Mouse (Mus musculus) heart, embryonic 11.5 days (tissue): ENCODE data around the gene Gm48551. TPM values are rescaled to one million over a fixed set of nuclear protein-coding genes. Genes with fewer than 3 reads are reported as not detected.

Source experiments
- ATAC-seq: fragments of 200-750 bp; cut with Nextera tagmentation; replicated peaks from 2 replicates; pipeline ENCODE4 v1.8.0; 2017; ENCODE audit warnings: moderate library complexity; ENCODE audit not compliant: insufficient number of reproducible peaks, low FRiP score, low TSS enrichment
- H3K27ac ChIP-seq: fragments of 300-500 bp; sonication (generic); 2 replicates; pipeline ENCODE4 v1.5.1; 2014; ENCODE audit warnings: mild to moderate bottlenecking, low read depth, low read length
- H3K27me3 ChIP-seq: fragments of 300-500 bp; sonication (generic); 2 replicates; pipeline ENCODE4 v1.6.1; 2014; ENCODE audit warnings: mild to moderate bottlenecking, low read length, mixed read lengths; ENCODE audit not compliant: control insufficient read depth, insufficient read depth
- H3K36me3 ChIP-seq: fragments of 300-500 bp; sonication (generic); 2 replicates; pipeline ENCODE4 v1.6.1; 2014; ENCODE audit warnings: mild to moderate bottlenecking, low read length, moderate library complexity, mixed read lengths; ENCODE audit not compliant: control insufficient read depth, insufficient read depth
- H3K4me1 ChIP-seq: fragments of 300-500 bp; sonication (generic); 2 replicates; pipeline ENCODE4 v1.6.1; 2014; ENCODE audit warnings: low read length; ENCODE audit not compliant: control insufficient read depth, insufficient read depth
- H3K4me2 ChIP-seq: fragments of 300-500 bp; sonication (generic); 2 replicates; pipeline ENCODE4 v1.6.1; 2014; ENCODE audit warnings: mild to moderate bottlenecking, moderate library complexity
- H3K4me3 ChIP-seq: fragments of 300-500 bp; sonication (generic); 2 replicates; pipeline ENCODE4 v1.5.1; 2014; ENCODE audit warnings: low read depth, low read length
- H3K9ac ChIP-seq: fragments of 300-500 bp; sonication (generic); 2 replicates; pipeline ENCODE4 v1.6.1; 2014; ENCODE audit warnings: mild to moderate bottlenecking, low read depth, low read length, moderate library complexity
- H3K9me3 ChIP-seq: fragments of 300-500 bp; sonication (generic); replicated peaks from 2 replicates; pipeline ENCODE4 v1.6.1; 2016; ENCODE audit warnings: low read length; ENCODE audit not compliant: control insufficient read depth
- WGBS: fragments of 180-500 bp; shearing (Covaris S2); extraction: QIAGEN DNeasy Blood & Tissue Kit; methylation state at CpG from one replicate; pipeline ENCODE4 v1.1.7; 2014; ENCODE audit not compliant: insufficient replicate concordance; 5-methylcytosine and 5-hydroxymethylcytosine counted together
- polyA plus RNA-seq: library from polyadenylated mRNA; unstranded; fragments of >200 nt; fragmentation: Nextera tagmentation; extraction: Ambion mirVana; gene quantifications from 2 replicates; pipeline ENCODE4 v1.2.1, GENCODE M21; 2014

Gene Gm48551
- polyA plus RNA-seq, 1 experiment from 2014 or later = 1.4 TPM

- peak overlapping the region; percentile 88 for H3K27ac ChIP-seq
- no peak overlapping the region for H3K4me3 ChIP-seq
- peaks cover 13% of the 10 kb centered on the region; the same call in 1 of the 2 replicates for H3K36me3 ChIP-seq
- H3K4me2 ChIP-seq = no peak overlapping the region
- no peaks in the 10 kb centered on the region for H3K9me3 ChIP-seq
- H3K27me3 ChIP-seq = peaks cover 21% of the 10 kb centered on the region
- ATAC-seq = no peak
- H3K4me1 ChIP-seq = peaks cover 59% of the 10 kb centered on the region
- WGBS = 60% methylated on average over 10 of the region's 10 CpGs
- H3K9ac ChIP-seq = no peak overlapping the region
These were observed 19.2 kb downstream of the Gm48551 start for GRCm38 (mm10) chr10:81403511-81403910.

- Histone ChIP-seq H3K9ac (no peak overlapping the region), H3K27ac (peak overlapping the region; percentile 29; the same call in 1 of the 2 replicates)
- 18% methylated on average over 9 of the region's 9 CpGs for whole genome bisulfite sequencing
These were observed 19.8 kb downstream of the Gm48551 start for GRCm38 (mm10) chr10:81404082-81404481.

GRCm38 (mm10) chr10:81404720-81405119 is 20.5 kb downstream of the Gm48551 start:
- H3K4me3 ChIP-seq = no peak overlapping the region
- H3K9ac ChIP-seq = no peak overlapping the region
- H3K27me3 ChIP-seq = peaks cover 21% of the 10 kb centered on the region
- H3K4me1 ChIP-seq = peaks cover 72% of the 10 kb centered on the region
- H3K9me3 ChIP-seq = no peaks in the 10 kb centered on the region
- 58% methylated on average over 18 of the region's 18 CpGs for WGBS
- H3K36me3 ChIP-seq = peaks cover 11% of the 10 kb centered on the region; the same call in 1 of the 2 replicates
- H3K27ac ChIP-seq = peak overlapping the region; percentile 29; the same call in 1 of the 2 replicates
- ATAC-seq = no peak
- H3K4me2 ChIP-seq = 0 out of 2 replicates have a peak overlapping the region, but pooled peaks have one; percentile 1

More at GRCm38 (mm10) chr10:81404082-81404481, 19.8 kb downstream of the Gm48551 start:
- peaks cover 65% of the 10 kb centered on the region for H3K4me1 ChIP-seq
- no peaks in the 10 kb centered on the region for H3K9me3 ChIP-seq
- H3K27me3 ChIP-seq = peaks cover 21% of the 10 kb centered on the region
- H3K4me3 ChIP-seq = no peak overlapping the region
- H3K4me2 ChIP-seq = no peak overlapping the region
- no peak for ATAC-seq
- H3K36me3 ChIP-seq = peaks cover 13% of the 10 kb centered on the region; the same call in 1 of the 2 replicates

GRCm38 (mm10) chr10:81405588-81406201 is 21.4 kb downstream of the Gm48551 start:
- Histone ChIP-seq H3K4me1 (peaks cover 81% of the 10 kb centered on the region), H3K9ac (no peak overlapping the region), H3K4me3 (peak overlapping the region; percentile 36; the same call in 1 of the 2 replicates), H3K4me2 (peak overlapping the region; percentile 41), H3K27ac (no peak overlapping the region), H3K27me3 (peaks cover 14% of the 10 kb centered on the region), H3K9me3 (no peaks in the 10 kb centered on the region), H3K36me3 (peaks cover 5% of the 10 kb centered on the region; the same call in 1 of the 2 replicates)
- no peak for ATAC-seq
- WGBS = 39% methylated on average over 13 of the region's 13 CpGs

- no peak for ATAC-seq
- Histone ChIP-seq H3K27ac (peak overlapping the region; percentile 36), H3K9me3 (no peaks in the 10 kb centered on the region), H3K27me3 (peaks cover 12% of the 10 kb centered on the region; the same call in 1 of the 2 replicates), H3K36me3 (peaks cover 5% of the 10 kb centered on the region; the same call in 1 of the 2 replicates), H3K4me3 (peak overlapping the region; percentile 36), H3K4me1 (peaks cover 81% of the 10 kb centered on the region), H3K9ac (peak overlapping the region; percentile 58), H3K4me2 (peak overlapping the region; percentile 41)
- WGBS = 18% methylated on average over 24 of the region's 24 CpGs
These were observed 22.5 kb downstream of the Gm48551 start for GRCm38 (mm10) chr10:81406504-81407440.

GRCm38 (mm10) chr10:81407539-81408423 is 23.5 kb downstream of the Gm48551 start:
- Histone ChIP-seq H3K9ac (peak overlapping the region; percentile 58), H3K27me3 (peaks cover 12% of the 10 kb centered on the region; the same call in 1 of the 2 replicates), H3K4me3 (peak overlapping the region; percentile 36), H3K36me3 (peaks cover 5% of the 10 kb centered on the region; the same call in 1 of the 2 replicates), H3K27ac (peak overlapping the region; percentile 72), H3K4me2 (peak overlapping the region; percentile 41), H3K4me1 (peaks cover 81% of the 10 kb centered on the region), H3K9me3 (no peaks in the 10 kb centered on the region)
- WGBS = 20% methylated on average over 31 of the region's 31 CpGs
- ATAC-seq = 0 out of 2 replicates have a peak, but pooled peaks have one; percentile 13

GRCm38 (mm10) chr10:81408424-81408729 is 24.1 kb downstream of the Gm48551 start:
- no peaks in the 10 kb centered on the region for H3K9me3 ChIP-seq
- H3K9ac ChIP-seq = 0 out of 2 replicates have a peak overlapping the region, but pooled peaks have one; percentile 16
- H3K27ac ChIP-seq = peak overlapping the region; percentile 72
- H3K4me3 ChIP-seq = no peak overlapping the region
- WGBS = 36% methylated on average over 13 of the region's 13 CpGs
- peaks cover 81% of the 10 kb centered on the region for H3K4me1 ChIP-seq
- no peak for ATAC-seq
- H3K4me2 ChIP-seq = peak overlapping the region; percentile 20
- peaks cover 11% of the 10 kb centered on the region; the same call in 1 of the 2 replicates for H3K27me3 ChIP-seq
- H3K36me3 ChIP-seq = peaks cover 5% of the 10 kb centered on the region; the same call in 1 of the 2 replicates
